Mouse (Mus musculus) cortical plate, adult 2 months (tissue): Measurements from ENCODE around the gene Hist1h4h. TPM values are rescaled to one million over a fixed set of nuclear protein-coding genes. Genes with fewer than 3 reads are reported as not detected.
A peak's percentile ranks its signal among the peaks of the same experiment; 100 is the strongest.
"Not testable (repeated sequence)": the region's sequence is repeated elsewhere in the genome, so short reads cannot be mapped to it uniquely, and the experiment has no call there.

ENCODE experiments used
- H3K27ac ChIP-seq: fragments of 200-500 bp; 2 replicates; pipeline ENCODE4 v1.5.1; 2012; ENCODE audit warnings: low read length, control low read depth, inconsistent platforms; ENCODE audit not compliant: insufficient read depth
- H3K4me1 ChIP-seq: fragments of 200-500 bp; 2 replicates; pipeline ENCODE4 v1.6.1; 2011; ENCODE audit warnings: low read length; ENCODE audit not compliant: control insufficient read depth, insufficient read depth
- H3K4me3 ChIP-seq: fragments of 200-500 bp; 2 replicates; pipeline ENCODE4 v1.5.1; 2011; ENCODE audit warnings: mild to moderate bottlenecking, low read length, control low read depth; ENCODE audit not compliant: insufficient read depth
- CTCF ChIP-seq: fragments of 200-500 bp; IDR thresholded peaks from 2 replicates; pipeline ENCODE4 v1.5.1; 2011; ENCODE audit warnings: mild to moderate bottlenecking, control low read depth, low read length; ENCODE audit not compliant: insufficient read depth; ENCODE audit errors: extremely low read depth
- POLR2A ChIP-seq: fragments of 200-500 bp; IDR thresholded peaks from 2 replicates; pipeline ENCODE4 v1.6.1; 2011; ENCODE audit warnings: mild to moderate bottlenecking, low read length, control low read depth; ENCODE audit not compliant: insufficient read depth; ENCODE audit errors: extremely low read depth
- polyA plus RNA-seq: library from polyadenylated mRNA; depleted of rRNA; stranded (reverse); fragments of >200 nt; gene quantifications from 2 replicates; pipeline ENCODE4 v1.2.3, GENCODE M21; 2012

The Hist1h4h gene
- polyA plus RNA-seq, 1 experiment = 34.8 TPM

- Histone ChIP-seq H3K4me3 (peak overlapping the region; percentile 85), H3K4me1 (no peaks in the 10 kb centered on the region; the same call in 1 of the 2 replicates), H3K27ac (peak overlapping the region; percentile 84; the same call in 1 of the 2 replicates)
- TF ChIP-seq CTCF (no peak), POLR2A (no peak)
Measured at GRCm38 (mm10) chr13:23554393-23554792, 23.5 kb downstream of the Hist1h4h start.

- peak overlapping the region; percentile 85 for H3K4me3 ChIP-seq
- peak overlapping the region; percentile 88; the same call in 1 of the 2 replicates for H3K27ac ChIP-seq
- TF ChIP-seq POLR2A (peak; percentile 94), CTCF (no peak)
Measured at GRCm38 (mm10) chr13:23554925-23555838, 24.3 kb downstream of the Hist1h4h start.

GRCm38 (mm10) chr13:23555839-23556416 lies 25.1 kb downstream of the Hist1h4h start:
- TF ChIP-seq CTCF (no peak), POLR2A (peak; percentile 75)
- H3K27ac ChIP-seq = peak overlapping the region; percentile 61; the same call in 1 of the 2 replicates
- H3K4me3 ChIP-seq = peak overlapping the region; percentile 85
- no peaks in the 10 kb centered on the region; the same call in 1 of the 2 replicates for H3K4me1 ChIP-seq

More at GRCm38 (mm10) chr13:23554925-23555838, 24.3 kb downstream of the Hist1h4h start:
- no peaks in the 10 kb centered on the region; the same call in 1 of the 2 replicates for H3K4me1 ChIP-seq

GRCm38 (mm10) chr13:23556906-23557305 lies 26.1 kb downstream of the Hist1h4h start:
- Histone ChIP-seq H3K4me1 (no peaks in the 10 kb centered on the region; the same call in 1 of the 2 replicates), H3K27ac (no peak overlapping the region), H3K4me3 (no peak overlapping the region; the same call in 1 of the 2 replicates)
- TF ChIP-seq POLR2A = no peak
- TF ChIP-seq CTCF = no peak

DNA sequence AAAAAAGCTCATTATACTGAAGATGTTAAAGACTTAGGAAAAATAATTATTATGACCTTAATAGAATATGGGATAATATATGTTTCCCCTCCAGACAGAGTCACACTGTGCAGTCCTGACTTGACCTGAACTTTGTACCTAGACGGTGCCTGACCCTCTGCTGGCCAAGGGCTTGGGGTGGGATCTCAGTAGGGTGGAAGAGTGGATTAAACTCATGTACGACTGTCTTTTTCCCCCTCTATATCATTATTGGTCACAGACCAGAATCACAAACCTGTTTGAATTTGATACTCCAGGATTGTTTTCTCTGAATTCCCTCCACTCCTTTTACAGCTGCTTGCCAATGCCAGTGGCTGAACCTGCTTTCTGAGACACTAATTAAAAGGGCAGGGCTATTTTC lies 29.8 kb downstream of the Hist1h4h start:
- H3K4me3 ChIP-seq, H3K4me1 ChIP-seq, H3K27ac ChIP-seq: not testable (repeated sequence)

- peak overlapping the region; percentile 7 for H3K4me3 ChIP-seq
- H3K27ac ChIP-seq = 0 out of 2 replicates have a peak overlapping the region, but pooled peaks have one; percentile 26
- not testable (repeated sequence) for H3K4me1 ChIP-seq
Measured at GRCm38 (mm10) chr13:23561531-23561882, 30.7 kb downstream of the Hist1h4h start.

DNA sequence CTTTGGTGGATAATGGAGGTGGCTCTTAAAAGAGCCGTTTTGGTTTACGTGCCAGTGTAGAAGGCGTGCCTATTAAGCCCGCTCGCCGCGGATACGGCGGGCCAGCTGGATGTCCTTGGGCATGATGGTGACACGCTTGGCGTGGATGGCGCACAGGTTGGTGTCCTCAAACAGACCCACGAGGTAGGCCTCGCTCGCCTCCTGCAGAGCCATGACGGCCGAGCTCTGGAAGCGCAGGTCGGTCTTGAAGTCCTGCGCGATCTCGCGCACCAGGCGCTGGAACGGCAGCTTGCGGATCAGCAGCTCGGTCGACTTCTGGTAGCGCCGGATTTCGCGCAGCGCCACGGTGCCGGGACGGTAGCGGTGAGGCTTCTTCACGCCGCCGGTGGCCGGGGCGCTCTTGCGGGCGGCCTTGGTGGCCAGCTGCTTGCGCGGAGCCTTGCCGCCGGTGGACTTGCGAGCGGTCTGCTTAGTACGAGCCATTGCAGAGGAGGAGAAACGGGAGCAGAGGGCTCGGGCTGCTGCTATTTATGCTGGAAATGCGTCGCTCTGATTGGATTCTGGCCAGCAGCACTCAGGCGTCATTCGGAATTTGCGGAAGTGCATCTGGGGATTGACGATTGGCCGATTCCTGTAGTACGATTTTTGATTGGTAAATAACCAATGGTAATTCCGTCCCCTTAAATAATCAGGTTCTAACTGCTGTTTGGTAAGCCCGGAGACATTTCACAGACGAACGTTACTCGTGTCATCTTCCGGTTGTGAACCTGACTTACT lies 31.2 kb downstream of the Hist1h4h start, which contains the start of gene Hist1h3e:
Hist1h3e (minus strand) TSS at position 487 of the 777 bp plus-strand sequence.
- H3K4me1 ChIP-seq = not testable (repeated sequence)
- TF ChIP-seq POLR2A = peak; percentile 99
- H3K27ac ChIP-seq = peak within 1 kb of the TSS; percentile 85
- peak within 1 kb of the TSS; percentile 7 for H3K4me3 ChIP-seq

DNA sequence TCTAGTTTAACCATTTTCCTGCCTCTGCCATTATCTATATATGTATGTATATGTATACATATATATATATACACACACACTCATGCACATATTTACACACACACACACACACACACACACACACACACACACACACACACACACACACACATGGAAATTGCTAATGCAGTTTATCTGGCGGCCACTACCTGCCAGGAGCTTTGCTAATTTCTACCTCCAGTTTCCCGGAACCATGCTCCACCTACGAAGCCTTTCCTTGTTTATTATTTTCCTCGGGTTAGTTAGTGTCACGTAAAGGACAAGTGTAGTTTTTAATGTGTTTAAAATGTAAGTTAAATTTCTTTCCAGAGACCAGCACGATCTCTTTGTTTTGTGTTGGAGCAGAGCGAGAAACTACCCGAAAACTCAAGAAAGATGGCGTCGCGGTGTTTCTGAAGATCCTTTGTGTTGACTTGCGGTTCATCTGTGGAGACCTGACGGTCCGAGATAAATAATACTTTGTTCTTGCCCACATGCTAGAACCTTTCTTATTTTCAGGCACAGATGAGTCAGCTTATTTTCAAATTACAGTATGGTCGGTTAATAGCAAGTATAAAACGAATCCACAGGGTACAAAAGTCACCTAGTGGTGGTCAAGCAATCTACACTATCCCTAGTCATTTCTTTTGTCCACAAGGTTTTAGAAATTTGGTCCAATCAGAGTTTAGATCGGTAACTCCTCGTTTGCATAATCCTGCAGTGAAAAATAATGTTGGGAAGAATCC lies 32.0 kb downstream of the Hist1h4h start:
- Histone ChIP-seq H3K4me1 (no peaks in the 10 kb centered on the region), H3K4me3 (peak overlapping the region; percentile 7), H3K27ac (peak overlapping the region; percentile 85)
- TF ChIP-seq CTCF (no peak), POLR2A (no peak)

DNA sequence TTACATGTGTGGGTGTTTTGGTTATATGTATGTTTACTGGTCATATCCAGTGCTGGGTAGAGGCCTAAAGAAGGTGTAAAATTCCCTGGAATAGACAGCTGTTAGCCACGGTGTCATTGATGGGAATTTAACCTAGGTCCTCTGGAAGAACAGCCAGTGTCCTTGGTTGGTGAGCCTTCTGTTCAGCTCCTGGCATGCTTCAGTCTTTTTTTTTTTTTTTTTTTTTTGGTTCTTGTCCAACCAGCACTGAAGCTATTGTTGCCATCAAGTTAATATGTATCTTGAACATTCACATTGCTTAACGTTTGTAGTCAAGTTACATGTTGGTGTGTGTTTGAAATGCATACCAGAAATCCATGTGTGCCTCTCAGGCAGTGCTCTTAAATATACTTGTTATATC lies 33.6 kb downstream of the Hist1h4h start:
- TF ChIP-seq POLR2A = no peak
- TF ChIP-seq CTCF = no peak
- Histone ChIP-seq H3K4me3 (no peak overlapping the region), H3K27ac (no peak overlapping the region), H3K4me1 (no peaks in the 10 kb centered on the region)

DNA sequence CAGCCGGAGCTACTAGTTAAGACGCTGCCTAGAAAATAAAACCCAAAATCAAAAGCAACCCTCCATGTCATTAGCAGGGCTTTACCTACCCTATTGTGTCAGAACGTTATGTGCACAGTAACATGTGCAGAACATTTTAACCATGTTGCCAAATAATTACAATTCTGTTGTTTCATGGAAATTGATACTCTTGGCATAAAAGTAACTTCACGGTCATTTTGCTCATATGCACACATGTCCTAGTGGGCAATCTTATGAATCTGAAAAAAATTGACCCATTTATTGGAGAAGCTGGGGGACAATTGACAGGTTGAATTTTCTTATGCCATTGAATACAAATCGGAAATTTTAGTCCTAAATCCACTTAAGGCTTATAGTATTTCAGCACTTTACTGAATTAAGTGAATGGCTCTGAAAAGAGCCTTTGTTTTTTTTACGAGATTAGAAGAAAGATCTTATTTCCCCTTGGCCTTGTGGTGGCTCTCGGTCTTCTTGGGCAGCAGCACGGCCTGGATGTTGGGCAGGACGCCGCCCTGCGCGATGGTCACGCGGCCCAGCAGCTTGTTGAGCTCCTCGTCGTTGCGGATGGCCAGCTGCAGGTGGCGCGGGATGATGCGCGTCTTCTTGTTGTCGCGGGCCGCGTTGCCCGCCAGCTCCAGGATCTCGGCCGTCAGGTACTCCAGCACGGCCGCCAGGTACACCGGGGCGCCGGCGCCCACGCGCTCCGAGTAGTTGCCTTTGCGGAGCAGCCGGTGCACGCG lies 39.6 kb downstream of the Hist1h4h start:
- peak overlapping the region; percentile 99 for H3K27ac ChIP-seq
- not testable (repeated sequence) for H3K4me1 ChIP-seq
- peak overlapping the region; percentile 69 for H3K4me3 ChIP-seq
